Mouse (Mus musculus) urinary bladder, postnatal 36 days (tissue): Measurements from ENCODE around the gene Gapdh.

Experiments used
- DNase-seq, 2 experiments: peaks; one replicate each; pipeline ENCODE4 v3.0.0; 2022; ENCODE audit warnings: low spot score in 2 of 2, mixed read lengths in 1 of 2

Gapdh gene

DNA sequence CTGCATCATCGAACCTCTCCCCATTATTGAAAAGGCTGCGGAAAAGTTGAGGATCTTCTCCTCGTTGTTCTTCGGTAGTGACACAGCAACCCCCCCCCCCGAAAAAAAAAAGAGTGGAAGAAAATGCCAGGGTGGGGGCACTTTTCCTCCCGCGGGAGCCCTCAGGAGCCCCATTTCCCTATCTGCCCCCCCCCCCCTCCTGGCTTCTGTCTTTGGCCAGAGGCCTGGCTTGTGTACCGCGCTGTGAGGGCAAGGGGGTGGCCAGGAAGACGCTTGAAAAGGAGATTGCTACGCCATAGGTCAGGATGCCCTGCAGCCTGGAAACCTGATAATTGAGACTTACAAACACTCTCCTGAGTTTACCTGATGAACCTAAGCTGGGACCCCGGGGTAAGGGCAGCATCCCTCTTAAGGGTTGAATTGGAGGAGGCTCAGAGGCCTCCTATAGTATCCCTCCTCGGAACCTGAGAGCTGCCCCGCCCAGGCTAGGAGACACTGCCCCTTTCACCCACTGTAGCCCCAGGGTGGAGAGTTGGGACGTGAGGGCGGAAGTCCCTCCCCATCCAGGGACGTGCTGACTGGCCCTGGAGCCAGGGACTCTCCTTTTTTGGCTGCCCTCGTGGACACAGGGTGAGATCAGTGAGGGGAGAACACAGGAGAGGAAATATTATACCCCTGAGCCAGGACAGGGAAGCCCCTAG, at the start of gene Gapdh:
Gapdh (minus strand) TSS at position 417 of the 701 bp plus-strand sequence.
- peak; percentile 80 to 90 for DNase-seq

DNA sequence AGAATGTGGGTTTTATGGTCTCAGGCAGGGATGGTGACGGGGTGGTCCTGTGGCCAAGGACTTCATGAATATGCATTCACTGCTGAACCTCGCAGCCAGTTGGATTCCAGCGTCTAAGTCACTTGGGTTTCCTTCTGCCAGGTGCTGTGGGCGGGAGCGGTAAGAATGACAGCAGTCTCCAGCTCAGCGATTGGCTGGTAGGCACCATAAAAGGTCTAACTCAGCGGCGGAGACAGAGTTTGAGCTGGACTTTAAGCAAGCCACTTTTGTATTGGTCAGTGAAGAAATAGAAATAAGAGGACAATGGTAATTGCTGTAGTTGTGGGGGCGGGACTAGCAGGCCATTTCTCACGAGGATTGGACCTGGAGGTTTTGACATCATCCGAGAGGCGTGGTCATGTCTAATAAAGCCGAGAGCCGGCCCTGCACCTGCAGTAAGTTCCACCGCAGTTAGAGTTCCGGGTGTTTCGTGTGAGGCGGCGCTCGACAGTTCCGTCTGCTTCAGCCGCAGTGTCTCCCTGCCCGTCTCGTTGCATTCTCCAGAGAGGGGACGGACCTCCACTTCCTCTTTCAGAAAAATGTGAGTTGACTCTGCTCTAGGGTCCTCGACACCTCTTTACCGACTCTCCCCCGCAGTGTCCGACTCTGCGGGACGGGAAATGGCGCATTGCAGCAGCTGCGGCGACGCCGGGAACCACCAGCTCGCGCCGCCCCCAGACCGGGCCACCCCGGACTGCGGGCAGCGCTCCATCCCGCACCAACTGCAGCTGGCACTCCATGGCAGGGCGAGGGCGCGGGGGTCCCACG, 49.1 kb upstream of the Gapdh start, which contains the start of gene Vamp1:
Vamp1 (plus strand) TSS at position 404 of the 807 bp plus-strand sequence.
- peak; percentile 92 to 94 for DNase-seq

- no peak for DNase-seq
Observed at GRCm38 (mm10) chr6:125213715-125214114, 47.4 kb upstream of the Gapdh start.

DNA sequence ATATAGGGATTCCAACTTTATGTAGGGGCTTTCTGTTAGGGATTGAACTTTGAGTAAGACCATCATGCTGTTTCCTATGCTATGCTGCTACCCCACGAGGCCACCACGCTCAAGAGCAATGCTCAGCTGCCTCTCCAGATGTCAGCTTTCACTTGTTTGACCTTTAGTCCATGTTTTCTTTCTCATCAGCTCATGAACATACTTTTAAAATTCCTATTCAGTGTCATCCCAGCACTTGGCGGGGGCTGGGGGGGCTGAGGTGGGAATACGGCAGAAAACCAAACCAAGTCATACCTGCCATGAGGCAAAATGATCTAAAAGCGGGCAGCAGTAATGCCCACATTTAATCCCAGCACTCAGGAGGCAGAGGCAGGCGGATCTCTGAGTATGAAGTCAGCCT, 46.9 kb upstream of the Gapdh start:
- DNase-seq, result no peak

DNA sequence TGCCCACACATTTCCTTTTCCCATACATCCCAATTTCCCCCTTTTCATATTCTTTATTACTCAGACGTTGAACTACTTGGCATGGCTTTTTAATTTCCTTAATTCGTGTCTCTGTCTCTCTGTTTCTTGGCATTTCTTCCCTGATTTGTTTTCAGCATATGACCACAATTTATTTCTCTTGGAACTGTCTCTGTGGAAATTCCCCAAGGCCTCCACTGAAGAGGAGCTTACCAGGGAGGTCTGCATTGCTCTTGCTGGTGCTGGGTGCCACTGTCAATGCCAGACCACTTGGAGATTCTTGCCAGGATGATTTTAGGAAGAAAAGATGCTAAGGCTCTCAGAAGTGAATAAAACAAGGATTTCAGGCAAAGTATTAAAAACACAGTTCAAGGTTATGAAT, 46.4 kb upstream of the Gapdh start:
- DNase-seq, result no peak

- no peak for DNase-seq
Observed at GRCm38 (mm10) chr6:125210436-125210835, 44.2 kb upstream of the Gapdh start.

DNA sequence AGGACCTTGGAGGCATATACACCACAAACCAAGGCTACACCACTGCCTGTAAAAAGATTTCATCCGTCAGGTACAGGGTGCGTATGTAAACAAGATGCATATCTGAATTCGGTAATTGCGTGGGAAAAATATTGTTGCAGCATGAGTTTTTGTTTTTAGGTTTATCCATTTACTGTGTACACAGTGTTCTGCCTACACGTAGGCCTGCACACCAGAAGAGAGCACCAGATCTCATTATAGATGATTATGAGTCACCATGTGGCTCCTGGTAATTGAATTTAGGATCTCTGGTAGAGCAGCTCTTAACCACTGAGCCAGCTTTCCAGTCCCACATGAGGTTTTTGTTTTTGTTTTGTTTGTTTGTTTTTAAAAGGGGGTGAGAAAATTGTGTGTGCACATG, 30.9 kb upstream of the Gapdh start:
- no peak for DNase-seq

GRCm38 (mm10) chr6:125196301-125196700, 30.0 kb upstream of the Gapdh start:
- DNase-seq, result no peak

DNA sequence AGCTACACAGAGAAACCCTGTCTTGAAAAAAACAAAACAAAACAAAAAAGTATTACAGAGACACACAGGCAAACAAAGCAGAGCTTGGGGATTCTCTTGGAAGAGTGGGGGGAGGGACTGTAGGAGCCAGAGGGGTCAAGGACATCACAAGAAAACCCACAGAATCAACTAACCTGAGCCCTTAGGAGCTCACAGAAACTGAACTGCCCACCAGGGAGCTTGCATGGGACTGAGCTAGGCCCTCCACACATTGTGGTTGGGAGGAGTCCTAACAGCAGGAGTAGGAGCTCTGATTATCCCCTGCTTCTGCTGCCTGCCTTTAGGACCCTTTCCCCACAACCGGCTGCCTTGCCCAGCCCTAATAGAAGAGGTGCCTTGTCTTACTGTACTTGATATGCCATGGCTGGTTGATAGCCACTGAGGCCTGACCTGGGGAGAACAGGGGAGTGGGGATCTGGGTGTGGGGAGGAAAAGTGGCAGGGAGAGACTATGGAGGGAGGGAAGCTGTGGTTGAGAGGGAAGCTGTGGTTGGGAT, 29.3 kb upstream of the Gapdh start:
- no peak for DNase-seq

DNA sequence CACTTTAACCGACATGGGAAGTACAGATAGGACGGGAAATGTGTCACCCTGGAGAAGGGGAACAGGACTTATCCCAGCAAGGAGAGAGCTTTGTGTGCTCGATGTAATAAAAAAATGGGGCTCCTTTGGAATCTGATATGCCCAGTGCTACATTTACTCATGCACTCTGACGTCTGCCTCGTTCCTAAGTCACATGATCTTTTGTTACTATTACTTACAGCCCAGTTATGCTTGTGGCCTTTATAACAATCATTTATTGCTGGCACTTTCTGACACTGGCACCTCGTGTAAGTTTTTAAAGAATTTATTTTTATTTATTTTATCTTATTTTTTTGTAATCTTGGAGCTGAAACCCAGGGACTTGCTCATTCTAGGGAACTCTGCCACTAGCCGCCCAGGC, 27.1 kb upstream of the Gapdh start:
- no peak for DNase-seq

DNA sequence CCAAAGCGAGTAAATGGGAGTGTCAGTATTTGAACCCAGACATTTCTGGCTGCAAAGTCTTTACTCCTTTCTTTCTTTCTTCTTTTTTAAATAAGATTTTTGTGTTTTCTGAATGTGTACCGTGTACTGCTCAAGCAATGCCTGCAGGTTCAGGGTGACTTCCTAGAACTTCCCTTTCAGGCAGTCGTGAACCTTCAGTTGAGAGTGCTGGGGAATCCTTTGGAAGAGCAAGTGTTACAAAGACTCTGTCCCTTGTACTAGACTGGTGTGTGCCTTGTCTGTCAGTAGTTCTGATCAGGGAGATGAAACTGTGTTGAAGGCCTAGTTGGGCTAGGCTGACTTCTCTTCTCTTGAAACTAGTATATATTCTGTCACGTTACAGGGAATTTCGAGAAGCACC, 26.6 kb upstream of the Gapdh start:
- DNase-seq, result no peak

DNA sequence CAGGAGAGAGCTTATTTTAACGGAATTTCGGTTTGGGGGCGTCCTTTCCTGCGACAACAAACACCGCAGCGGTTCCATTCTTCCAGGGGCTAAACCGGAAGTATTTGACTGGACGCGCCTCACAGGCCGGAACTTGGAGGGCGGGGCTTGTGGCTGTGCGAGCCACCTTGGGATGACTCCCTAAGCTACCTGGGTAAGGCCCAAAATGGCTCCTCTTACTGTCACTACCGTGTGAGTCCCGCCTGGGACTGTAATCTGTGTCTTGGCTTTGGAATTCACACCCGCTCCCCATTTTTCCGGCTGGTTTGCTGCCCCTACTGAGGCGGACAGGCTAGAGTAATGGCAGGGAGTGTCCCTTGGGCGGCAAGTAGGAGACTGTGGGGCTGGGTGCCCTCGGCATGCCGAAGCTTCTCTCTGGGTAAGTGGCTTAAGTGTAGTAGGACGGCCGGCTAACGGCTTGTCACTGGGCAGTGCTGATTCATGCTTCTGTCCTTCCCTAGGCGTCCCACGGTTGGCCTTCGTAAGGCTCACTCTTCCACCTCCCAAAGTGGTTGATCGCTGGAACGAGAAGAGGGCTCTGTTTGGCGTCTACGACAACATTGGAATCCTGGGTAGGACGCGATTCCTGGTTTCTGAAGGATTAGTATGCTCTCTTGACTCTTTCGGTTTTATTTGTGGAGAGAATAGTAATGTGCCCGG, 25.9 kb upstream of the Gapdh start:
- DNase-seq, result peak; percentile 87 to 92

DNA sequence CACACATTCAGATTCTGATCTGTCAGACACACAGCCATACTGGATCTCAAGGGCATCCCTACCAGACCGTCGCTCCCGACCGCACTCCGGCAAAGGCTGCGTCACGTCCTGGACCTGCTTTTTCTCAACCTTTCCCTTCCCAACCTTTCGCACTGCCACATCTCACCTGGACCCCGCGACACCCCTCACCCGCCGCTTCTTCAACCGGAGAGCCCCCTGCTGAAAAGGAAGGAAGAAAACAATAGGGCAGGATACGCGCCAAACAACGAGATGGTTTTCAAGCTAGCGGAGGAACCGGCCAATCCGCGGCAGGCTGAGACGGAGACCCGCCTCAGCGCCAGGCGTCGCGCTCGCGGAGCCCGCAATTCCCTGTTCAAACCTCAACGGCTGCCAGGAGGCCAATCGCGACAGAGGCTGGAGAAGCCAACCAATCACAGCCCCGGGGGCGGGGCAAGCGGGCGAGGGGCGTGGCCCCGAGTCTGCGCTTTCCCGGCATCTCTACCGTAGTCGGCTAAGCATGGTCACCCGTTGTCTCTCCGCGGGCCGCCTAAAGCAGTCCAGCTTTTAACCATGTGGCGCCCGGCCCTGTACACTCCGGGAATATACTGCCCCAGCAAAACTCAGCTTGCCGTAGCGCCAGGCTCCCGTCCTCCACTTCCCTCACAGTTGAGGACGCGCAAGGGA, 25.2 kb upstream of the Gapdh start, which contains the start of the genes Ncapd2 and Mrpl51:
Ncapd2 (minus strand) TSS at position 370 of the 684 bp plus-strand sequence.
Mrpl51 (plus strand) TSS at position 470 of the 684 bp plus-strand sequence.
- DNase-seq, result peak; percentile 93 to 96

- no peak for DNase-seq
Observed at GRCm38 (mm10) chr6:125190816-125191215, 24.5 kb upstream of the Gapdh start.

DNA sequence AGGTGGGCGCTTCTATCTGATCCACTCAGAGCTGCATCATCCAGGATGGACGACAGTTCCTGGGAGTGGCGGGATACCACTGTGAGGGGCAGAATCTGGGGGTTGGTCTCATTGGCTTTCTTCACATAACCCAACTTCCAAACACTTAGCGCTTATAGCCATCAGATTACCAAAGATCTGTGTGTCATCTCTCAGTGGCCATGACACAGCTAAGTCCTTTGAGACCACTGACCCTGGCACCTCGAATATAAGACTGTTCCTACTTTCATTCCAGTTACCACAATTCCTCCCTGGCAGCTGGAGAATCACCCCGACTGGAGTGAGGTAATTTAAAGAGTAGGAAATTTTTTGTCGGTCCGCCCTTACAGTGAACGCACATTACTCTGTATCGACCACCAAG, 19.9 kb upstream of the Gapdh start:
- no peak for DNase-seq

GRCm38 (mm10) chr6:125182133-125182532, 15.9 kb upstream of the Gapdh start:
- DNase-seq, result no peak

- DNase-seq, result no peak
Observed at GRCm38 (mm10) chr6:125179601-125180000, 13.3 kb upstream of the Gapdh start.

DNA sequence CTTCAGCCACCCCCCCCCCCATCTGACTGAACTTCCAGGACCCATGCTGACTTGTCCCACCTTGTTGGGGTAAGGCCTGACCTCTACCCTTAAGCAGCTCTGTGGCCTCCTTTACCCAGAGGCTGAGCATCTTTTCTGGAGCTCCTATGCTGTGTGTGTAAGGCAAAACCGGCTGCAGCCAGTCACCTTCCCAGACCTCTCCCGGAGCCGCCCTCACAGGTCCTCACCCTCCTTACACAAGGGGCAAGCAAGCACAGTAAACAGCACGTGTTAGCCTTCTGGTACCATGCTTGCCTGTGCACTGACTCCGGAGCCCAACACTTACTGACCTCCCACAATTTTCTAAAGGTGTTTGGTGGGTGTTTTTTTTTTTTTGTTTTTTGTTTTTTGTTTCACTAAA, 9.2 kb upstream of the Gapdh start:
- no peak for DNase-seq

DNA sequence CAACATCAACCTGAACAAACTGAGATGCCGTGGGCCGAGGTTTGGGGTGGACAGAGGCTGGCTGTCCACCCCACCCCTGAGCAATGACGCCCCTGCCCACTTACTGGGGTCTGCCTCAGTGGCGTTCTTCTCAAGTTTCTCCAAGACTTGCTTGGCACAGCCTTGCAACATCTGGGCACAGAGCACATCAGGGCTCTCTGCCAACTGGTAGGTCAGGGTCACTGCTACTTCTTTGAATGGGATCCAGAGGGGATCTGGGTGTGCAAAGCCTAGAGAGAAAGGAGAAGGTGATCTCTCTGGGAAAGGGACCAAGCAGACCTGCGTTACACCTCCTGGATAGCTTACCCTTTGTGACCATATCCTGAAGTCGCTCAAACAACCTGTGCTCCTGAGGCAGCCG, 7.0 kb upstream of the Gapdh start:
- DNase-seq, result no peak

DNA sequence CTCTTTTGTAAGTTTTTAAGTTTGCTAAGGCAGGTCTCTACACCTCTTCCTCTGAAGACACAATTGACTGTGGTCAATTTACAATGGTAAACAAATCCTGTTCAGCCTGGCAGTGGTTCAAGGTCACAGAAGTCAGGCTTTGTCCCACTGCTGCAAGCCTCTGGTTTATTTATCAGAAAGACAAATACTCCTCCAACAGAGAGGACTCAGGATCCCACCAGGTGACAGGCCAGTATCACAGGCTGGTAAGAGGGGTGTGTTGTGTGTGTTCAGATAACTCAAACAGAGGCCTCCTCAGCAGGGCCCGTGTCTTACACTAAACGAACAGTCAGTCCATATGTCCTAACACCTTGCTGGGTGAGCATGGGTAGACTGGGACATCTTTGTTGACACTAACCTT, 6.2 kb upstream of the Gapdh start:
- DNase-seq, result no peak

DNA sequence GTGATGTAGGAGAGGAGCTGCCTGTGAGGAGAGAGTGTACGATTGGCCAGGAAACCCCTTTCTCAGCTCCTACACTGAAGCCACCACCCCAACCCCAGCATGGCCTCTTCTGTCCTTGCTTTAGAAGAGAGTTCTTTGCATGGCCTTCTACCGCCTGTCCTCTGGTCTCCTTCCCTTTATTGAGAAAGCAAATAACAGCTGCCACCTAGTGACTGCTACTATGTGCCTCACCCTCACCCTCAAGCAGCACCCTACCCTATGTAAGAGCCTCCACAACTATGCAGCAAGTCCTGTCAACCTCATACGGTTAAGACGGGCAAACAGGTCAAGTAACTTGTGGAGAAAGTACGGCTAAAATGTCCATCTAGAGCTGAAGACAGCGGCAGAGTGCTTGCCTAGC, 3.9 kb upstream of the Gapdh start:
- no peak for DNase-seq
